Mouse (Mus musculus) embryonic facial prominence, embryonic 15.5 days (tissue): ENCODE measurements at regions not wholly inside any gene's neighbourhood (a gene's known extent, or its start where the extent isn't known, plus 50 kb on each side); places are given as distances from the start of the nearest gene placed in this dataset.

Experiments used
- ATAC-seq: fragments of 200-750 bp; cut with Nextera tagmentation; 2 replicates; pipeline ENCODE4 v1.8.0; 2017; ENCODE audit warnings: low read depth, moderate TSS enrichment; ENCODE audit not compliant: insufficient number of reproducible peaks, low FRiP score, low TSS enrichment
- H3K27ac ChIP-seq: fragments of 300-500 bp; sonication (generic); replicated peaks from 2 replicates; pipeline ENCODE4 v1.5.1; 2015; ENCODE audit warnings: mild to moderate bottlenecking, inconsistent platforms
- H3K27me3 ChIP-seq: fragments of 300-500 bp; sonication (generic); 2 replicates; pipeline ENCODE4 v1.6.1; 2015; ENCODE audit warnings: inconsistent platforms
- H3K36me3 ChIP-seq: fragments of 300-500 bp; sonication (generic); 2 replicates; pipeline ENCODE4 v1.6.1; 2015; ENCODE audit warnings: mild to moderate bottlenecking, inconsistent platforms
- H3K4me1 ChIP-seq: fragments of 300-500 bp; sonication (generic); 2 replicates; pipeline ENCODE4 v1.6.1; 2015; ENCODE audit warnings: inconsistent platforms
- H3K4me2 ChIP-seq: fragments of 300-500 bp; sonication (generic); replicated peaks from 2 replicates; pipeline ENCODE4 v1.6.1; 2015; ENCODE audit warnings: mild to moderate bottlenecking, inconsistent platforms
- H3K4me3 ChIP-seq: fragments of 300-500 bp; sonication (generic); replicated peaks from 2 replicates; pipeline ENCODE4 v1.5.1; 2015; ENCODE audit warnings: mild to moderate bottlenecking, inconsistent platforms
- H3K9ac ChIP-seq: fragments of 300-500 bp; sonication (generic); 2 replicates; pipeline ENCODE4 v1.6.1; 2015; ENCODE audit warnings: inconsistent platforms
- H3K9me3 ChIP-seq: fragments of 300-500 bp; sonication (generic); replicated peaks from 2 replicates; pipeline ENCODE4 v1.6.1; 2016; ENCODE audit warnings: inconsistent platforms
- WGBS: fragments of 180-500 bp; shearing (Covaris S2); methylation state at CpG from one replicate; pipeline ENCODE4 v1.1.7; 2015; 5-methylcytosine and 5-hydroxymethylcytosine counted together

DNA sequence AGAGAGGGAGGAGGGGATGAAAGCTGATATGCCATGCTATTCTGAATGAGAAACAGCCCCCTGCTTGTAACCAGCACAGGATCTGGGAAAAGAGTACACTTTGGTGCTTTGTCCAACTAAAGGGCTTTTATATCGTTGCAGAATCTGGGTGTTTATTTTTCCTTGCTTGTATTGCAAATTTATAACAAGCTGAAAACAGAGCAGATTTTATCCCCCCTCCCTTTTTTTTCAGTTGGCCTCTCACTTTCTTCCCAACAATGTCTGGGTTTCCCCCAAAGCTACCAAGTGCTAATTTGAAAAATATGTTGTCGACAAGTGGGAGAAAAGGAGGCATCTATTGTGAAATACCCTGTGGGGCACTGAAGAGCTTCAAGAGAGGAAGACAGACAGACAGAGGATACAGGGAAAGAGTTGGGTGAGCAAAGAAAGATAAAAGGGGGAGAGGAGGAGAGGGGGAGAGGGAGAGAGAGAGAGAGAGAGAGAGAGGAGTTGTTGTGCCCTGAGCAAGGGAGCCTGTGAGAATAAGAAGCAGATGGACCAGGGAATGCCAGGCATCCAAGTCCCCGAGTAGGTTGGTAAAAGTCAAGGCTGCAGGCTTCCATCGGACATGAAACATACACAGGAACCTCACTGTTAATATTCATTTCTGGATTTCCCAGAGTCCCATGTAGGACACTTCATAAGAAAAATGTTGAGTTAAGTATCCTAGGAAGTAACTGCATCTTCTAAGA is 269.5 kb downstream of the Tmem38b start:
- ATAC-seq: peak; percentile 54; the same call in 1 of the 2 replicates
- Histone ChIP-seq H3K9me3 (no peaks in the 10 kb centered on the region), H3K4me2 (no peak overlapping the region), H3K36me3 (no peaks in the 10 kb centered on the region), H3K4me1 (peaks cover 12% of the 10 kb centered on the region), H3K27me3 (0 out of 2 replicates have a peak, but pooled peaks cover 3% of the 10 kb centered on the region), H3K27ac (peak overlapping the region; percentile 22; the same call in 1 of the 2 replicates), H3K9ac (no peak overlapping the region), H3K4me3 (no peak overlapping the region)
- WGBS: 25% methylated on average over 4 of the region's 4 CpGs

DNA sequence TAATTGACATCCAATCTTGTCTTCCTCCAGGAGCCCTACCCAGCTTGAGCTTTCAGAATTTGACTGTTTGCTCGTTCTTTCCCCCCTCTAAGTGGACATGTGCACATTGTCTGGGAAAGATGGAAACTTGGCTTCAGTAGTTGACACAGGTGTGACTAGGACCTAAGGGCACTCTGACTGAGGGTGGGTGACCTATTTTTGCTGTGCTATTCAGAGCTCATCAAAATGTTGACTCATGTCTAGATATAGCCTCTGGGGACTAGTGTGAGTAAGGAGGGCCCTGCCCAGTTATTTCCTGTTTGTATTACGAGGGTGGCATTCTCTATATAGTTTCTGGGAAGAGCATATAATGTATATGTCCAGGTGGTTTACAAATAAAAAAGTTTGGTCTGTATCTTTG is 271.7 kb downstream of the Tmem38b start:
- Histone ChIP-seq H3K27me3 (0 out of 2 replicates have a peak, but pooled peaks cover 3% of the 10 kb centered on the region), H3K4me3 (no peak overlapping the region), H3K4me1 (peaks cover 12% of the 10 kb centered on the region), H3K4me2 (no peak overlapping the region), H3K36me3 (no peaks in the 10 kb centered on the region), H3K9me3 (no peaks in the 10 kb centered on the region), H3K27ac (no peak overlapping the region), H3K9ac (no peak overlapping the region)
- WGBS: 63% methylated on average over 2 of the region's 2 CpGs
- ATAC-seq: no peak

DNA sequence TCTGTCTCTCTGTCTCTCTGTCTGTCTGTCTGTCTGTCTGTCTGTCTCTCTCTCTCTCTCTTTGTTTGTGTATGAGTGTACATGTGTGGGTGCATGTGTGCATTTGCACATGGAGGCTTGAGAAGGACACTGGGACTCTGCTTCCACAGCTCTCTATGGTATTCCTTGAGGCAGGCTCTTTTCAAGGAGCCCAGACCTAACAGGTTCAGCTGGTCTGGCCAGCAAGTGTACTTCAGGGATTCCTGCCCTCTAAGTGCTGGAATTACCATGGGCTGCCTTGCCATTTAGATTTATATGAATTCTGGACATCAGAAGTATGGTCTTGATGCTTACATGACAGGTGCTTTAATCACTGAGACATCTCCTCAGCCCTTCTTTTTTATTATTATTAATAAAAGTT is 274.4 kb downstream of the Tmem38b start:
- Histone ChIP-seq H3K27me3 (0 out of 2 replicates have a peak, but pooled peaks cover 3% of the 10 kb centered on the region), H3K27ac (no peak overlapping the region), H3K4me1 (peaks cover 6% of the 10 kb centered on the region), H3K4me2 (no peak overlapping the region), H3K9ac (no peak overlapping the region), H3K4me3 (no peak overlapping the region), H3K9me3 (no peaks in the 10 kb centered on the region), H3K36me3 (no peaks in the 10 kb centered on the region)
- ATAC-seq: no peak

DNA sequence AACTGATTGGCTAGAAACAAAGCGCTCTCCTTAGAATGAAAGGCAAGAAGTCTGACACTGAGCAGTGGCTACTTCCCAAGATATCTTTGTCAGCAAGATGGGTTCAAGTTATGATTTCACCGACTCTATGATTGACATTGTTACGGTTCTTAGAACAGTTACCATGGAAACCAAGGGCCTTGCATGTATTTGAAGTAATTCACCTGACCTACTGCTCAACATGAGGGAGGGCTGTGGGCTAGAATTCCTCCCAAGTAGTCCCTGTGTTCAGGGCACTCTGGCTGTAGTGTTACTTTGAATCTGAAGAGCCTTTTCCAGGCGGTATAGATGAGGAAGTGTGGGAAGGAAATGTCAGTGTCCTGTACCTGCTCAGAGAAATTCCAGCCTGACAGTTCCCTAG is 281.1 kb downstream of the Tmem38b start:
- Histone ChIP-seq H3K27me3 (no peaks in the 10 kb centered on the region), H3K27ac (no peak overlapping the region), H3K4me1 (no peaks in the 10 kb centered on the region), H3K9me3 (no peaks in the 10 kb centered on the region), H3K36me3 (no peaks in the 10 kb centered on the region), H3K4me3 (no peak overlapping the region), H3K9ac (no peak overlapping the region), H3K4me2 (no peak overlapping the region)
- WGBS: 80% methylated on average over 4 of the region's 4 CpGs
- ATAC-seq: no peak

DNA sequence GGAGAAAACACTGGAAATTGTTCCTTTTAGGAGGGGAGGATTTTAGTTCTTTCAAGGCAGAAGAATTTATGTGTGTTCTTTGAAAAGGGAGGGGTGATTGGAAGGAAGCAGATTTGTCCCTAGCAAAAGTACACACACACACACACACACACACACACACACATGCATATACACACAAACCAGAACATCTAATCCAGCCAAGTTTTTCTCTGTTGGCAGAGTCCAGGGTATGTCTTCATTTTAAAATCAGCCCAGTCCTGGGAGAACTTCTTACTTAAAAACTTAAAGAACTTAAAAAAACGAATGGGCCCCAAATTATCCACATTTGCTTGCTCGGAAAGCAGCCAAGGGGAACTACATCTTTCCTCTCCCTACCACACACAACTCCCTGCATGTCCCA is 290.5 kb downstream of the Tmem38b start:
- no peak overlapping the region for H3K4me3 ChIP-seq
- no peak overlapping the region for H3K9ac ChIP-seq
- ATAC-seq: peak; percentile 76
- WGBS: 32% methylated on average over 2 of the region's 2 CpGs
- H3K27me3 ChIP-seq: no peaks in the 10 kb centered on the region
- H3K27ac ChIP-seq: peak overlapping the region; percentile 67
- H3K4me2 ChIP-seq: no peak overlapping the region
- no peaks in the 10 kb centered on the region for H3K9me3 ChIP-seq
- no peaks in the 10 kb centered on the region for H3K4me1 ChIP-seq
- no peaks in the 10 kb centered on the region for H3K36me3 ChIP-seq

DNA sequence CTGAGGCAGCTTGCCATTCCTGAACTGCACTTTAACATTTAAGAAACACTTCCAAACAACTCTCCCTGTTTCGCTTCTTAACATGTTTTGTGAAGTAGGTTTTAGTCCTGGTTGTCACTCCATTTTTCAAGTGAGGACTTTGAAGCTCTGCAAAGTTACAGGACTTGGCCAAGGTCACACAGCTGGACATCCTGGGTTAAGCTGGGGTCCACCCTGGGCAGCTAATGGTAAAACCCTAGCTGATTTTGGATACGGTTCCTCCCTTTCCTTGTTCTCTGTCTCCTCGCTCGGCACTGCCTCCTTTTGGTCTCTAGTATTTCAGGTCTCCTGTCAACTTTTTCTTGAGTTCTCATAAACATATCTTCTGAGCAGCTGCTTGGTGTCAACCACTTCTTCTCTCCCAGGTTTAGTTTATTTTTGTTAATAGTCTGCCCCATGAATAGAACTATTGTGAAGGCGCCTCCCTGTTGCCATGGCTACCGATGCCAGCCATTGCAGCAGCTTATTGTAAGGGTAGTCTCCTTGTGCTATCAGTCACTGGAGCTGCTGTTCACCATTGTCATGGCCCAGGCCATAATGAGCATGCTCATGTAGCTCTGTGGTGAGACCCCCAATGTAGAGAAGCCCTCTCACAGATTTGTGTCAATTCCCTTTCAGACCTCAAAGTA is 292.5 kb downstream of the Tmem38b start:
- no peaks in the 10 kb centered on the region for H3K36me3 ChIP-seq
- WGBS: 85% methylated on average over 6 of the region's 6 CpGs
- no peak for ATAC-seq

DNA sequence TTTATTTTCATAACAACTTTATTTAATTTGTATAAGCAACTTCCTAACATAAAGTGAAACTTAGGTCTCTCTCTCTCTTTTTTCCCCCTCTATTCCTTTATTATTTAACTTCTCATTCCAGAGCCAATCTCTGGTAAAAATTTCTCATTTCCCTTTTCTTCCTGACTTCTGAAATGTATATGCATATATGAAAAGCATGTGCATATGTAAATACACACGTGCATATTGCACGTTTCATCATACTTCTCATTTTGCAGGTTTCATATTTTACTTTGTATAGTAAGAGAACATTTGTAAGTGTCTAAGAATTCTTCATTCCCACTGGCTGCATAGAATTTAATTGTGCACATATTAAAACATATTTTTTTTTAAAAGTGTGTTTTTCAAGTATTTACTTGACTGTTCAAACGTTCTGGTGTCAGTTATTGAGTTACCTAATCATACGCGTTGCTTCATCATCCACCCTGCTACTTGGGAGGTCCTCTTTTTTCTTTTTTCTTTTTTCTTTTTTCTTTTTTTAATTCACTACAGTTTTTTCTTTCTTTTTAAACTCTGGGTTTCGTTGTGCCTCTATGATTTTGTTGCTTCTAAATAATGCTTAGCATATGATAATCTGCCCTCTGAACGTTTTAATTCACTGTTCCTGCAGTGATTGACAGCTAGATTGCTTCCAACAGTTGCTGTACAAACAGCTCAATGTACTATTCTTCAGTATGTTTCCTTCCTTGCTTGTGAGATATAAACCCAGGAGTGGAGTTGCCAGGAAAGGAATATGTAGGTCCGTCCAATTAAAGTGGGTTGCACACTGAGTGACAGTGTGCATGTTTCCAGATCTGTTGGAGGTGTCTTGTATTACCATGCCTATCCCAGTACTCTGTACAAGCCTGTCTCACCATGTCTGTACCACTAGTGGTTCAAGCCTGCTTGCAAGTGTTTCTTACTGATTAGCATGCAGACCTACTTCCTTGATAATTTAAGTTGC is 303.2 kb downstream of the Tmem38b start:
- Histone ChIP-seq H3K4me2 (no peak overlapping the region), H3K9ac (no peak overlapping the region), H3K27me3 (no peaks in the 10 kb centered on the region), H3K4me1 (no peaks in the 10 kb centered on the region), H3K4me3 (no peak overlapping the region), H3K27ac (no peak overlapping the region), H3K36me3 (no peaks in the 10 kb centered on the region), H3K9me3 (no peaks in the 10 kb centered on the region)
- no peak for ATAC-seq
- WGBS: 18% methylated on average over 8 of the region's 8 CpGs

More for the DNA sequence above, 292.5 kb downstream of the Tmem38b start:
- H3K4me3 ChIP-seq: no peak overlapping the region
- H3K9me3 ChIP-seq: no peaks in the 10 kb centered on the region
- H3K4me2 ChIP-seq: no peak overlapping the region
- no peaks in the 10 kb centered on the region for H3K4me1 ChIP-seq
- no peak overlapping the region for H3K27ac ChIP-seq
- no peaks in the 10 kb centered on the region for H3K27me3 ChIP-seq
- no peak overlapping the region for H3K9ac ChIP-seq

DNA sequence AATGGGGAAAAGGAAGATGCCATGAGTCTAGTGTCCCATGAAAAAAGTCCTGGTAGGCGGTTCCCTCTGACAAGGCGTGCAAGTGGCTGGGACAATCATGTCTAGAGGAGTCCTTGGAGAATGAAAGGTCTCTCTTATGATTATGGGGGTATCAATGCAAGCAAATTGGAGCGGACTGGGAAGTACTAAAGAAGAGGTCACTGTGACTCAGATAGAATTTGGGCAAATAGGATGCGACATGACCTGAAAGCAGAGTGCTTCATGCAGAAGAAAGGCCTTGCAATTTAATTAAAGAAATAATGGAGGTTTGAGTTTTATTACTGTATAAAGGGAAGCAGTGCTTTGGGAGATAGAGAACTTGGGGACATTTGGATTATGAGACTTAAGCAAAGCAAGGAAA is 330.3 kb downstream of the Tmem38b start:
- Histone ChIP-seq H3K27me3 (no peaks in the 10 kb centered on the region), H3K9me3 (no peaks in the 10 kb centered on the region), H3K4me2 (no peak overlapping the region), H3K27ac (no peak overlapping the region), H3K4me1 (no peaks in the 10 kb centered on the region), H3K4me3 (no peak overlapping the region), H3K9ac (no peak overlapping the region), H3K36me3 (no peaks in the 10 kb centered on the region)
- ATAC-seq: no peak
- 94% methylated on average over 4 of the region's 4 CpGs for WGBS

DNA sequence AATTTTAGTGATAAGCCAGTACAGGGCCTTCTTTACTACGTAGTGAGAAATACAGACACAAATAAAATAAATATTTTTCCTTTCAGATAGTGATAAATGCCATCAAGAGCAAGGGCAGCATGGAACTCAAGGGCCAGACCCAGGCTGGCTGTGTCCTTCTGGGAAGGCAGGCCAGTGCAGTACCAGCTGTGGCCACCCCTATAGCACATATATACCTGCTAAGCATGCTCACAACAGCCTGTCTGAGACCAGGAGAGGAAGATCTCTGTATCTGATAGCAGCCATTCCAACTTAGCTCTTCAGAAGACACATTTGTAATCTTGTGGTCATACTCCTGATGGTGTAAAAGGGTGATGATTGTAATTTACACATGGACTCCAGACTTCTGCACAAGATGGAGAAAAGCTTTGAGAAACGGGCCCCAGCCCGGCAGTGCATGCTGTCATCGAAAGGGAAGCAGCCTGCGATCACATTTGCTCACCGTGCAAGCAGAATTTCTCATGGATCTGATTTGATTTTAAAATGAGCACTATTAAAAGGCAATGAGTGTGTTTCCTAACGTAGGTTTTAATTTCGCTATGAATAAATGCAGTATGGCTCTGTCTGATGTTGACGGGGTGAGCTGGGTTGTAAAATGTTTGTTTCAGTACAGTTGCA is 335.6 kb downstream of the Tmem38b start:
- 68% methylated on average over 9 of the region's 9 CpGs for WGBS
- Histone ChIP-seq H3K27ac (no peak overlapping the region), H3K9ac (no peak overlapping the region)

DNA sequence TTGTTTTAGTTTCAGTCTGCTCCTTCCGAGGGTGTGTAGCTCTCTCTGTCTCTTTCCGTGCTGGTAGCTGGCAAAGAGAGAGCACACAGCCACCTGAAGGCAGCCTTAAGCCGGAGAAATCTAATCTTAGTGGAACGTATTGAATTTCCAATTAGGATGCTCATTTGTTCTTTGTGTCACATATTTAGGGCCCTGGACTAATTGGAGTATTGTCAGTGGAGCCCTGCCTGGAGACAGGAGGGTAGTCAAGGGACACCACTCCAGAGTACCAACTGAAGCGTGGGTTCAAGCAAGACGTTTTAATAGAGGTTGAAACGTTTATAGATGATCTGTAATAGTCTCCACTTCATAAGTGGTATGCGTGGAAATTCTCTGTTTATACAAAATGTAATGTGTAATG is 336.5 kb downstream of the Tmem38b start:
- Histone ChIP-seq H3K27ac (no peak overlapping the region), H3K9ac (no peak overlapping the region), H3K4me2 (no peak overlapping the region), H3K4me1 (peaks cover 6% of the 10 kb centered on the region; the same call in 1 of the 2 replicates), H3K4me3 (no peak overlapping the region), H3K9me3 (no peaks in the 10 kb centered on the region), H3K27me3 (no peaks in the 10 kb centered on the region), H3K36me3 (no peaks in the 10 kb centered on the region)
- ATAC-seq: no peak
- WGBS: 56% methylated on average over 8 of the region's 8 CpGs

More for the DNA sequence above, 335.6 kb downstream of the Tmem38b start:
- no peak for ATAC-seq
- Histone ChIP-seq H3K27me3 (no peaks in the 10 kb centered on the region), H3K4me1 (peaks cover 6% of the 10 kb centered on the region; the same call in 1 of the 2 replicates), H3K9me3 (no peaks in the 10 kb centered on the region), H3K4me3 (no peak overlapping the region), H3K4me2 (no peak overlapping the region), H3K36me3 (no peaks in the 10 kb centered on the region)
